Mouse (Mus musculus) c-Kit-positive CD71-positive TER-119-positive erythroid progenitor cells, embryonic 14.5 days (primary cell): ENCODE data around the gene Cxcl1.
A peak's percentile ranks its signal among the peaks of the same experiment; 100 is the strongest.

Experiments used
- DNase-seq: peaks from one replicate; pipeline ENCODE4 v3.0.0-alpha.2; 2013; ENCODE audit warnings: low spot score

Cxcl1 gene

GRCm38 (mm10) chr5:90888661-90889060 lies 2.4 kb upstream of the Cxcl1 start:
- no peak for DNase-seq

GRCm38 (mm10) chr5:90891464-90891813 lies 398 bp downstream of the Cxcl1 start:
- no peak for DNase-seq

- no peak for DNase-seq
Observed at GRCm38 (mm10) chr5:90894231-90894630, 3.2 kb downstream of the Cxcl1 start.

GRCm38 (mm10) chr5:90897429-90897828 lies 6.4 kb downstream of the Cxcl1 start:
- no peak for DNase-seq

GRCm38 (mm10) chr5:90899308-90899707 lies 8.3 kb downstream of the Cxcl1 start:
- DNase-seq, result no peak

GRCm38 (mm10) chr5:90900147-90900546 lies 9.1 kb downstream of the Cxcl1 start:
- no peak for DNase-seq

GRCm38 (mm10) chr5:90900688-90901087 lies 9.6 kb downstream of the Cxcl1 start:
- no peak for DNase-seq

- no peak for DNase-seq
Observed at GRCm38 (mm10) chr5:90902380-90903260, 11.6 kb downstream of the Cxcl1 start.

GRCm38 (mm10) chr5:90903339-90904020 lies 12.4 kb downstream of the Cxcl1 start, which contains the start of gene Cxcl2:
Gene Cxcl2 (plus strand): TSS chr5:90903871.
- no peak for DNase-seq

GRCm38 (mm10) chr5:90908983-90909382 lies 17.9 kb downstream of the Cxcl1 start:
- peak; percentile 60 for DNase-seq

GRCm38 (mm10) chr5:90919495-90919894 lies 28.5 kb downstream of the Cxcl1 start:
- DNase-seq, result no peak

- DNase-seq, result no peak
Observed at GRCm38 (mm10) chr5:90922958-90923357, 31.9 kb downstream of the Cxcl1 start.

GRCm38 (mm10) chr5:90930546-90930945 lies 39.5 kb downstream of the Cxcl1 start:
- no peak for DNase-seq

- peak; percentile 49 for DNase-seq
Observed at GRCm38 (mm10) chr5:90930971-90931851, 40.2 kb downstream of the Cxcl1 start, which contains the start of gene Mthfd2l. Gene Mthfd2l (plus strand): TSS chr5:90931117.

GRCm38 (mm10) chr5:90931911-90932310 lies 40.9 kb downstream of the Cxcl1 start:
- DNase-seq, result no peak

GRCm38 (mm10) chr5:90936706-90937105 lies 45.7 kb downstream of the Cxcl1 start:
- DNase-seq, result no peak
